Comparison of ENCODE assay signal across 8 mouse cellular contexts in genomic region chr11:117654380-117654924, GRCm38 (mm10). TPM values are rescaled to one million over a fixed set of nuclear protein-coding genes. Genes with fewer than 3 reads are reported as not detected.
DNase-seq lines count a peak whose midpoint lies in the region; ATAC-seq and TF ChIP-seq lines count a peak whose summit lies in the region.

No protein-coding gene starts in this region.

- peak overlapping the region; percentile 97 for H3K27ac ChIP-seq in bone marrow, adult 2 months (ENCODE audit: control insufficient read depth, insufficient read depth, low read depth, low read length, poor library complexity)
- peak overlapping the region; percentile 99 for H3K27ac ChIP-seq in embryonic facial prominence, embryonic 15.5 days (replicated peaks)
- peak overlapping the region; percentile 95 for H3K27ac ChIP-seq in limb, embryonic 14.5 days (replicated peaks; ENCODE audit: low read depth, low read length)
- peak overlapping the region; percentile 99 for H3K27ac ChIP-seq in midbrain, postnatal 0 days (ENCODE audit: low read depth, low read length)

- TF ChIP-seq CTCF in bone marrow, adult 2 months (IDR thresholded peaks at IDR 0.05; ENCODE audit: control insufficient read depth, insufficient read depth, low read length), result no peak
- TF ChIP-seq CTCF in midbrain, postnatal 0 days (IDR thresholded peaks at IDR 0.05), result no peak

- H3K36me3 ChIP-seq in embryonic facial prominence, embryonic 15.5 days, result no peaks in the 10 kb centered on the region
- no peaks in the 10 kb centered on the region for H3K36me3 ChIP-seq in limb, embryonic 14.5 days (ENCODE audit: control insufficient read depth, insufficient read depth, low read length)
- no peaks in the 10 kb centered on the region for H3K36me3 ChIP-seq in midbrain, postnatal 0 days (ENCODE audit: insufficient read depth, low read length)

- WGBS in bone marrow, adult 2 months, result under 1% methylated on average over 71 of the region's 71 CpGs
- under 1% methylated on average over 71 of the region's 71 CpGs for WGBS in embryonic facial prominence, embryonic 15.5 days
- 0% methylated on average over 42 of the region's 71 CpGs for WGBS in limb, embryonic 14.5 days
- whole genome bisulfite sequencing in midbrain, postnatal 0 days, result 1% methylated on average over 48 of the region's 71 CpGs

- H3K4me3 ChIP-seq in bone marrow, adult 2 months (replicated peaks; ENCODE audit: control insufficient read depth, low read depth, low read length), result peak overlapping the region; percentile 80
- peak overlapping the region; percentile 84 for H3K4me3 ChIP-seq in embryonic facial prominence, embryonic 15.5 days (replicated peaks)
- peak overlapping the region; percentile 90 for H3K4me3 ChIP-seq in limb, embryonic 14.5 days (replicated peaks; ENCODE audit: low read length)
- H3K4me3 ChIP-seq in midbrain, postnatal 0 days (ENCODE audit: low read depth, low read length), result peak overlapping the region; percentile 89

- H3K4me1 ChIP-seq in bone marrow, adult 2 months (ENCODE audit: control insufficient read depth, insufficient read depth, low read length), result no peaks in the 10 kb centered on the region
- peaks cover 37% of the 10 kb centered on the region for H3K4me1 ChIP-seq in embryonic facial prominence, embryonic 15.5 days
- peaks cover 33% of the 10 kb centered on the region for H3K4me1 ChIP-seq in limb, embryonic 14.5 days (ENCODE audit: control insufficient read depth, insufficient read depth, low read length)
- H3K4me1 ChIP-seq in midbrain, postnatal 0 days (ENCODE audit: insufficient read depth, low read length), result peaks cover 17% of the 10 kb centered on the region; the same call in 1 of the 2 replicates

- no peaks in the 10 kb centered on the region for H3K9me3 ChIP-seq in embryonic facial prominence, embryonic 15.5 days (replicated peaks)
- no peaks in the 10 kb centered on the region for H3K9me3 ChIP-seq in limb, embryonic 14.5 days (ENCODE audit: control insufficient read depth, low read length)
- H3K9me3 ChIP-seq in midbrain, postnatal 0 days (ENCODE audit: low read length), result no peaks in the 10 kb centered on the region

- peak; percentile 99 for DNase-seq in 416B (ENCODE audit: low read depth)
- DNase-seq in heart, adult 8-10 months (ENCODE audit: low spot score), result peak; percentile 99
- DNase-seq in kidney, adult 9 months, result peak; percentile 100
- peak; percentile 100 for DNase-seq in limb, embryonic 14.5 days (ENCODE audit: low spot score)
- peak; percentile 100 for DNase-seq in midbrain, postnatal 0 days (ENCODE audit: low spot score)
- DNase-seq in spleen, postnatal 14 days (ENCODE audit: low spot score in 2 of 2), result peak; percentile 93 to 96

- ATAC-seq in embryonic facial prominence, embryonic 15.5 days (ENCODE audit: insufficient number of reproducible peaks, low FRiP score, low TSS enrichment, low read depth), result peak; percentile 98
- ATAC-seq in limb, embryonic 14.5 days (ENCODE audit: low FRiP score, low read depth), result peak; percentile 96
- ATAC-seq in midbrain, postnatal 0 days (ENCODE audit: low FRiP score), result peak; percentile 97

- H3K9ac ChIP-seq in embryonic facial prominence, embryonic 15.5 days, result peak overlapping the region; percentile 88
- H3K9ac ChIP-seq in limb, embryonic 14.5 days (ENCODE audit: low read depth, low read length, severe bottlenecking), result peak overlapping the region; percentile 98
- peak overlapping the region; percentile 98 for H3K9ac ChIP-seq in midbrain, postnatal 0 days (replicated peaks; ENCODE audit: low read length, poor library complexity, severe bottlenecking)

- H3K27me3 ChIP-seq in embryonic facial prominence, embryonic 15.5 days, result peaks cover 2% of the 10 kb centered on the region; the same call in 1 of the 2 replicates
- H3K27me3 ChIP-seq in limb, embryonic 14.5 days (ENCODE audit: control insufficient read depth, insufficient read depth, low read length), result no peaks in the 10 kb centered on the region
- no peaks in the 10 kb centered on the region for H3K27me3 ChIP-seq in midbrain, postnatal 0 days (ENCODE audit: insufficient read depth, low read length)

- H3K4me2 ChIP-seq in embryonic facial prominence, embryonic 15.5 days (replicated peaks), result peak overlapping the region; percentile 87
- H3K4me2 ChIP-seq in limb, embryonic 14.5 days (replicated peaks; ENCODE audit: low read depth, low read length, severe bottlenecking), result peak overlapping the region; percentile 85
- H3K4me2 ChIP-seq in midbrain, postnatal 0 days (ENCODE audit: low read depth, low read length, poor library complexity, severe bottlenecking), result peak overlapping the region; percentile 79

- peak; percentile 98 for TF ChIP-seq POLR2A in bone marrow, adult 2 months (IDR thresholded peaks at IDR 0.05; ENCODE audit: borderline replicate concordance, control insufficient read depth, low read depth, low read length)
- peak; percentile 98; the same call in 1 of the 2 replicates for TF ChIP-seq POLR2A in limb, embryonic 14.5 days (IDR thresholded peaks at IDR 0.05; ENCODE audit: borderline replicate concordance, extremely low read depth, insufficient read depth, insufficient read length)

RNA-seq across cellular contexts. Expression of gene Tnrc6c, which starts 0.4 kb away (rescaled TPM):
- 14.5 and 19.5 TPM in 2 replicates for polyA plus RNA-seq in bone marrow, adult 2 months (2011; ENCODE audit: insufficient read depth, insufficient read length, low replicate concordance, missing spikeins)
- polyA plus RNA-seq in embryonic facial prominence, embryonic 15.5 days (2015; fragmentation: Nextera tagmentation; extraction: Ambion mirVana), result 17.1 and 17.3 TPM in 2 replicates
- total RNA-seq in heart, adult 8-10 months (2022), result 10 to 100 TPM; 27.0 to 32.1 (median 29.7) TPM
- 34.7 and 43.7 TPM in 2 replicates for polyA plus RNA-seq in limb, embryonic 14.5 days (2012; rRNA removed)
- 18.1 and 21.1 TPM in 2 replicates for polyA plus RNA-seq in limb, embryonic 14.5 days (2014; fragmentation: Nextera tagmentation; extraction: Ambion mirVana)
- 78.4 and 79.8 TPM in 2 replicates for total RNA-seq in midbrain, postnatal 0 days (2014; rRNA removed)
- 22.8 and 26.5 TPM in 2 replicates for polyA plus RNA-seq in midbrain, postnatal 0 days (2015; fragmentation: Nextera tagmentation; extraction: Ambion mirVana)

Comparison
In these comparisons a context has a peak if more than half of its experiments do, and no peak if none do; other contexts are left out.
1. Peak in every context shown above with its lines: DNase-seq, ATAC-seq, H3K4me3 ChIP-seq and H3K27ac ChIP-seq.